Mouse (Mus musculus) ES-Bruce4 (cell line): ENCODE results near the gene Rraga.
A peak's percentile ranks its signal among the peaks of the same experiment; 100 is the strongest.

ENCODE experiments used
- CTCF ChIP-seq: IDR thresholded peaks from one replicate; pipeline ENCODE4 v1.8.1; 2011; ENCODE audit warnings: low read depth, low read length
- EP300 ChIP-seq: IDR thresholded peaks from 2 replicates; pipeline ENCODE4 v1.6.1; 2011; ENCODE audit warnings: low read depth, low read length; ENCODE audit not compliant: insufficient read depth
- POLR2A ChIP-seq: IDR thresholded peaks from one replicate; pipeline ENCODE4 v1.8.1; 2011; ENCODE audit warnings: low read length; ENCODE audit not compliant: insufficient read depth

- peak; percentile 88 for TF ChIP-seq POLR2A
- TF ChIP-seq EP300, result peak; percentile 45; the same call in 1 of the 2 replicates
- peak; percentile 81 for TF ChIP-seq CTCF
These were observed at the start of gene Rraga for GRCm38 (mm10) chr4:86575283-86575983.
